Mouse (Mus musculus) forebrain, embryonic 15.5 days (tissue): Measurements from ENCODE around the gene 1700088E04Rik. TPM values are rescaled to one million over a fixed set of nuclear protein-coding genes. Genes with fewer than 3 reads are reported as not detected.
A peak's percentile ranks its signal among the peaks of the same experiment; 100 is the strongest.

Experiments
- ATAC-seq: fragments of 200-750 bp; cut with Nextera tagmentation; replicated peaks from 2 replicates; pipeline ENCODE4 v1.8.0; 2017; ENCODE audit warnings: mild to moderate bottlenecking, moderate TSS enrichment, moderate library complexity
- H3K27ac ChIP-seq: fragments of 300-500 bp; sonication (generic); replicated peaks from 2 replicates; pipeline ENCODE4 v1.5.1; 2015; ENCODE audit warnings: mild to moderate bottlenecking, inconsistent platforms
- H3K27me3 ChIP-seq: fragments of 300-500 bp; sonication (generic); 2 replicates; pipeline ENCODE4 v1.6.1; 2015; ENCODE audit warnings: inconsistent platforms
- H3K36me3 ChIP-seq: fragments of 300-500 bp; sonication (generic); 2 replicates; pipeline ENCODE4 v1.6.1; 2015; ENCODE audit warnings: mild to moderate bottlenecking, inconsistent platforms
- H3K4me1 ChIP-seq: fragments of 300-500 bp; sonication (generic); 2 replicates; pipeline ENCODE4 v1.6.1; 2015; ENCODE audit warnings: inconsistent platforms
- H3K4me2 ChIP-seq: fragments of 300-500 bp; sonication (generic); replicated peaks from 2 replicates; pipeline ENCODE4 v1.6.1; 2015; ENCODE audit warnings: mild to moderate bottlenecking, inconsistent platforms
- H3K4me3 ChIP-seq: fragments of 300-500 bp; sonication (generic); 2 replicates; pipeline ENCODE4 v1.5.1; 2015; ENCODE audit warnings: mild to moderate bottlenecking, inconsistent platforms
- H3K9ac ChIP-seq: fragments of 300-500 bp; sonication (generic); replicated peaks from 2 replicates; pipeline ENCODE4 v1.6.1; 2015; ENCODE audit warnings: mild to moderate bottlenecking, inconsistent platforms
- H3K9me3 ChIP-seq: fragments of 300-500 bp; sonication (generic); 2 replicates; pipeline ENCODE4 v1.6.1; 2016; ENCODE audit warnings: inconsistent platforms
- WGBS: fragments of 180-500 bp; shearing (Covaris S2); methylation state at CpG from one replicate; pipeline ENCODE4 v1.1.7; 2015; ENCODE audit warnings: mixed read lengths; 5-methylcytosine and 5-hydroxymethylcytosine counted together
- polyA plus RNA-seq: library from polyadenylated mRNA; unstranded; fragments of >200 nt; fragmentation: Nextera tagmentation; extraction: Ambion mirVana; gene quantifications from 2 replicates; pipeline ENCODE4 v1.2.1, GENCODE M21; 2015

The 1700088E04Rik gene
- polyA plus RNA-seq, 1 experiment from 2014 or later, result 16.8 TPM

- WGBS, result under 1% methylated on average over 45 of the region's 46 CpGs
- peak; percentile 50 for ATAC-seq
- H3K36me3 ChIP-seq, result no peaks in the 10 kb centered on the region
- H3K9me3 ChIP-seq, result no peaks in the 10 kb centered on the region
- no peaks in the 10 kb centered on the region for H3K27me3 ChIP-seq
- peak overlapping the region; percentile 97 for H3K4me3 ChIP-seq
- peak overlapping the region; percentile 94 for H3K9ac ChIP-seq
- peak overlapping the region; percentile 98 for H3K4me2 ChIP-seq
- H3K27ac ChIP-seq, result peak overlapping the region; percentile 43; the same call in 1 of the 2 replicates
- H3K4me1 ChIP-seq, result peaks cover 34% of the 10 kb centered on the region
Observed at GRCm38 (mm10) chr15:79109321-79109934, 31.6 kb downstream of the 1700088E04Rik start.

DNA sequence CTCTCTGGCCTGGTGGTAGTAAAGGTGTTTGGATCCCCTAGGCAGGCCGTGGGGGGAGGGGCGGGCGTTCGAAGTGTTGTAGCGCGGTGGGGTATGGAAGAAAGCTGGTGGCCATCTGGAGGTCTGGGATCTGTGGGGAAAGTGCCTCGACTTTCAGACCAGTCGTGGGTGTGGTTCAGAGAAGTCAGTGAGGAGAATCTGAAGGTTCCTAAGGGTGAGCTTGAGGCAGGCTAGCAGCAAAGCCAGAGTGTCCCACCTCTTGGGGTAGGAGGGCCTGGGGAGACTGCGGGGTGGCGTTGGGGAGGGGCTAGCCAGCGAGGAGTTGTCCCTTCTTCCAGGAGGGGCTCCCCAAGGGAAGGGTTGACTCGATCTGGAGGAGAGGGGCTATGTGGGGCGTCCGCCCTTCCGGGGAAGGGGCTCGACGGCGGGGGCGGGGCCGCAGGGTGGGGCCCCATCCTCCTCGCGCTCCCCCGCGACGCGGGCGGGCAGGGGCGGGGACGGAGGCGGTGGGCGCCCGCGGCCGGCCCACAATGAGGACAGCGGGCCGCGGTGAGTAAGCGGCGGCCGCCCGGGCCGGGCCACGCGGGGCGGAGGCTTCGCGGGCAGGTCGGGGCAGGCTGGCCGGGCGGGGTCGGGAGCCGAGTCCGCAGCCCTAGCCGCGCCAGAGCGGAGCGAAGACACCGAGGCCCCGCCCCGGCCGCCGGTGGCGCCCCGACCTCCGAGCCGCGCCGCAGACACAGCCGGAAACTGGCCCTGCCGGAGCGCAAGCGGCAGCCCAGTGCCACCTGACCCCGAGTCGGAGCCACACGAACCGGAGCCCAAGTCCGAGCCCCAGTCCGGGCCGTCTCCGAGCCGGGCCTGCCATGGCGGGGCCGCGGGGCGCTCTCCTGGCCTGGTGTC lies 32.4 kb downstream of the 1700088E04Rik start, which contains the start of gene Micall1:
Gene Micall1, plus strand, starts transcription at position 478 of the 900 bp plus-strand sequence.
- peak within 1 kb of the TSS; percentile 43; the same call in 1 of the 2 replicates for H3K27ac ChIP-seq
- H3K4me1 ChIP-seq, result peaks cover 34% of the 10 kb centered on the region
- no peaks in the 10 kb centered on the region for H3K36me3 ChIP-seq
- peak; percentile 78 for ATAC-seq
- H3K27me3 ChIP-seq, result no peaks in the 10 kb centered on the region
- no peaks in the 10 kb centered on the region for H3K9me3 ChIP-seq
- peak within 1 kb of the TSS; percentile 97 for H3K4me3 ChIP-seq
- peak within 1 kb of the TSS; percentile 98 for H3K4me2 ChIP-seq
- WGBS, result under 1% methylated on average over 74 of the region's 85 CpGs
- peak within 1 kb of the TSS; percentile 94 for H3K9ac ChIP-seq

GRCm38 (mm10) chr15:79107966-79108365 lies 33.1 kb downstream of the 1700088E04Rik start:
- Histone ChIP-seq H3K4me2 (peak overlapping the region; percentile 98), H3K27me3 (no peaks in the 10 kb centered on the region), H3K9ac (no peak overlapping the region), H3K9me3 (no peaks in the 10 kb centered on the region), H3K4me3 (peak overlapping the region; percentile 97), H3K27ac (no peak overlapping the region), H3K36me3 (no peaks in the 10 kb centered on the region), H3K4me1 (peaks cover 34% of the 10 kb centered on the region)
- 28% methylated on average over 7 of the region's 7 CpGs for WGBS
- ATAC-seq, result no peak

DNA sequence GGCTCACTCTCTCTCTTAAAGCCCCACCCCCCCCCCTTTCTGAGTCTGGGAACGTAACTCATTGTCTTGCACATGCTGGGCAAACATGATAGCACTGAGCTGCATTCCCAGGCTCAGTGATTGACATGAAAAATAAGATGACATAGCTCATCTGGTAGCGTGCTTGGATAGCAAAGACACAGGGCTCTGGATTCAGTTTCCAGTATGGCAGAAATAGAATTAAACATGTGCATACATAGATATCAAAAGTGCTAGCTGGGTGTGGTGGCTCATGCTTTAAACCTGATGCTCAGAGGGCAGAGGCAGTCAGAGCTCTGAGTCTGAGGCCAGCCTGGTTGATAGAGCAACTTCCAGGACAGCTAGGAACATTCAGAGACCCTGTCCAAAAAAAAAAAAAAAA lies 35.2 kb downstream of the 1700088E04Rik start:
- no peak for ATAC-seq
- no peaks in the 10 kb centered on the region for H3K27me3 ChIP-seq
- H3K27ac ChIP-seq, result no peak overlapping the region
- peaks cover 23% of the 10 kb centered on the region for H3K4me1 ChIP-seq
- no peak overlapping the region for H3K4me2 ChIP-seq
- H3K36me3 ChIP-seq, result no peaks in the 10 kb centered on the region
- WGBS, result 49% methylated on average over 2 of the region's 2 CpGs
- H3K4me3 ChIP-seq, result no peak overlapping the region
- no peak overlapping the region for H3K9ac ChIP-seq
- H3K9me3 ChIP-seq, result no peaks in the 10 kb centered on the region

DNA sequence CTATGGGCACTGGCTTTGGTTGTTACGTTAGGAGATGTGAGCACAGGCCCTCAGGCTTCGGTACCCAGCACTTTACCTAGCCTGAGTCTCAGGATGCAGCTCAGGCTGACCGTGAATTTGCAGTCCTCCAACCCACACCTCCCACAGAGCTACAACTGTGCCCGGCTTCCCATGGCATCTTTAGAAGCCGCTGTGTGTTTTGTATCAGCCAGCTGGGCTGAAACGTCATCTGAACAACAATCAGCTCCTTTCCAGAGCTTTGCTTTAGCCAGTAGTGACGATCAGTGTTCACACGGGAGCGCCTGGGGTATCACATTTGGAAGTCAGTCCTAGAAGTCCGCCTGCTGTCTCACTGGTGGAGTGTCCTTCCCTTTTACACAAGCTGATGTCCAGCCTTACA lies 37.8 kb downstream of the 1700088E04Rik start:
- ATAC-seq, result no peak
- H3K9ac ChIP-seq, result no peak overlapping the region
- H3K36me3 ChIP-seq, result no peaks in the 10 kb centered on the region
- H3K4me2 ChIP-seq, result no peak overlapping the region
- 66% methylated on average over 10 of the region's 10 CpGs for WGBS
- no peak overlapping the region for H3K4me3 ChIP-seq
- H3K4me1 ChIP-seq, result peaks cover 4% of the 10 kb centered on the region
- H3K9me3 ChIP-seq, result no peaks in the 10 kb centered on the region
- H3K27ac ChIP-seq, result no peak overlapping the region
- H3K27me3 ChIP-seq, result no peaks in the 10 kb centered on the region

GRCm38 (mm10) chr15:79101531-79101930 lies 39.5 kb downstream of the 1700088E04Rik start:
- Histone ChIP-seq H3K4me3 (no peak overlapping the region), H3K27ac (no peak overlapping the region), H3K36me3 (no peaks in the 10 kb centered on the region), H3K9me3 (no peaks in the 10 kb centered on the region), H3K9ac (no peak overlapping the region), H3K4me1 (no peaks in the 10 kb centered on the region), H3K27me3 (no peaks in the 10 kb centered on the region), H3K4me2 (no peak overlapping the region)
- ATAC-seq, result no peak

DNA sequence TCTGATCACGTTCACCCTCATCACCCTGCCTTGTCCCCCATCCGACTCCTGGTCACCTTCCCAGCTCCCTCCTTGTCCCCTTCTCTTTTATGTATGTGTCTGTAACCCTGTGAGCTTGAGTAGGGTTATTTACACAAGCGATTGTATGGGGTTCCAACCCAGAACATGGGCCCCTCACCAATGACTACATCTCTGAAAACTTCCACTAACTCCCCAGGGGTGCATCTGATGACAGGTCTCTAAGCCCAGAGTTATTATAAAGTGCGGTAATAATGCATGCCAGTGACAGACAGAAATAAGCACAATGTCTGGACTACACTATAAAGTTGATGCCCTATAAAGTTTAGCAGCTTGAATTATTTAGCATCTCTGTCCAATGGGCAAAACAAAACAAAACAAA lies 40.7 kb downstream of the 1700088E04Rik start:
- Histone ChIP-seq H3K9ac (no peak overlapping the region), H3K9me3 (no peaks in the 10 kb centered on the region), H3K36me3 (peaks cover 8% of the 10 kb centered on the region; the same call in 1 of the 2 replicates), H3K27ac (no peak overlapping the region), H3K27me3 (no peaks in the 10 kb centered on the region), H3K4me2 (no peak overlapping the region), H3K4me3 (no peak overlapping the region), H3K4me1 (no peaks in the 10 kb centered on the region)
- WGBS, result 83% methylated on average over 4 of the region's 4 CpGs
- no peak for ATAC-seq

GRCm38 (mm10) chr15:79099456-79099855 lies 41.6 kb downstream of the 1700088E04Rik start:
- H3K36me3 ChIP-seq, result peaks cover 14% of the 10 kb centered on the region
- no peak overlapping the region for H3K4me2 ChIP-seq
- H3K4me1 ChIP-seq, result no peaks in the 10 kb centered on the region
- H3K27me3 ChIP-seq, result no peaks in the 10 kb centered on the region
- no peak overlapping the region for H3K9ac ChIP-seq
- H3K9me3 ChIP-seq, result no peaks in the 10 kb centered on the region
- no peak for ATAC-seq
- no peak overlapping the region for H3K27ac ChIP-seq
- H3K4me3 ChIP-seq, result no peak overlapping the region
- 63% methylated on average over 4 of the region's 4 CpGs for WGBS

- H3K9ac ChIP-seq, result no peak overlapping the region
- WGBS, result 50% methylated on average over 7 of the region's 7 CpGs
- H3K27me3 ChIP-seq, result no peaks in the 10 kb centered on the region
- peaks cover 20% of the 10 kb centered on the region for H3K36me3 ChIP-seq
- no peak for ATAC-seq
- H3K9me3 ChIP-seq, result no peaks in the 10 kb centered on the region
- H3K27ac ChIP-seq, result no peak overlapping the region
- no peak overlapping the region for H3K4me2 ChIP-seq
- no peaks in the 10 kb centered on the region for H3K4me1 ChIP-seq
- H3K4me3 ChIP-seq, result no peak overlapping the region
Observed at GRCm38 (mm10) chr15:79098868-79099267, 42.2 kb downstream of the 1700088E04Rik start.

- 63% methylated on average over 5 of the region's 5 CpGs for WGBS
- Histone ChIP-seq H3K4me2 (no peak overlapping the region), H3K4me1 (no peaks in the 10 kb centered on the region), H3K27me3 (no peaks in the 10 kb centered on the region), H3K9me3 (no peaks in the 10 kb centered on the region), H3K27ac (no peak overlapping the region), H3K9ac (no peak overlapping the region), H3K36me3 (peaks cover 26% of the 10 kb centered on the region), H3K4me3 (no peak overlapping the region)
- no peak for ATAC-seq
Observed at GRCm38 (mm10) chr15:79098220-79098619, 42.8 kb downstream of the 1700088E04Rik start.

DNA sequence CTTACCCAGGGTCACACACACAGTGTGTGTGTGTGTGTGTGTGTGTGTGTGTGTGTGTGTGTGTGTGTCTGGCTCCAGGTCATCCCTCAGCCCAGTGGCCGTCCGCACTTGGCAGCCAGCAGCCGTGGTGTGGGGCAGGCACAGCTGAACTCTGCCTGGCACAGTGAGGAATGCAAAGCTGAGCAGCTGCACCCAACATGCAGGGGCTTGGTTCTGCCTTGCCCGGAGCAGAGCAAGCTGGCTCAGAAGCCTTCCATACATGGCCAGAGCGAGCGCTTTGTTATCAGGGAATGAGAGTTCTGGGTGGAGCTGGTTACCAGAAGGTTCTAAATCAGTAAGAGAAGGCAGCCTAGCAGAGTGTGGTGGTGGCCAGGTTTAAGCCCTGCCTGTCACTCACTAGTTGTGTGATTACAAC lies 43.4 kb downstream of the 1700088E04Rik start:
- H3K4me1 ChIP-seq, result no peaks in the 10 kb centered on the region
- no peak for ATAC-seq
- H3K9me3 ChIP-seq, result no peaks in the 10 kb centered on the region
- H3K27me3 ChIP-seq, result no peaks in the 10 kb centered on the region
- H3K4me3 ChIP-seq, result no peak overlapping the region
- H3K4me2 ChIP-seq, result no peak overlapping the region
- H3K36me3 ChIP-seq, result peaks cover 32% of the 10 kb centered on the region
- no peak overlapping the region; the same call in 1 of the 2 replicates for H3K27ac ChIP-seq
- 55% methylated on average over 6 of the region's 6 CpGs for WGBS
- no peak overlapping the region for H3K9ac ChIP-seq

- ATAC-seq, result no peak
- Histone ChIP-seq H3K27ac (no peak overlapping the region), H3K27me3 (no peaks in the 10 kb centered on the region), H3K4me1 (no peaks in the 10 kb centered on the region), H3K4me3 (no peak overlapping the region), H3K36me3 (peaks cover 37% of the 10 kb centered on the region), H3K9ac (no peak overlapping the region), H3K4me2 (no peak overlapping the region), H3K9me3 (no peaks in the 10 kb centered on the region)
- 61% methylated on average over 2 of the region's 2 CpGs for WGBS
Observed at GRCm38 (mm10) chr15:79097135-79097534, 43.9 kb downstream of the 1700088E04Rik start.
